Mouse (Mus musculus) CH12F3 (cell line): Measurements from ENCODE around the gene Olfr390.

ENCODE experiments used
- in situ Hi-C: fragments of 300-500 bp; cut with MboI; formaldehyde crosslinking; loops from 2 replicates; pipeline ENCODE4 v1.14.3; 2020; ENCODE audit warnings: low sequenced_read_pairs

The Olfr390 gene

GRCm38 (mm10) chr11:73782664-73783063 is at the start of gene Olfr390:
Gene Olfr390, plus strand, starts transcription at chr11:73782964.
- in situ Hi-C loops: no loop called here

- in situ Hi-C loops: no loop called here
Observed at GRCm38 (mm10) chr11:73759115-73759514, 23.6 kb upstream of the Olfr390 start.

- in situ Hi-C loops: no loop called here
Observed at GRCm38 (mm10) chr11:73780613-73781012, 2.2 kb upstream of the Olfr390 start, which contains the start of gene Olfr389. Gene Olfr389, minus strand, starts transcription at chr11:73780713.

GRCm38 (mm10) chr11:73802952-73803351 is 20.2 kb downstream of the Olfr390 start, which contains the start of gene Olfr391-ps:
Gene Olfr391-ps, minus strand, starts transcription at chr11:73803052.
- in situ Hi-C loops: no loop called here

- in situ Hi-C loops: no loop called here
Observed at GRCm38 (mm10) chr11:73816949-73817348, 34.2 kb downstream of the Olfr390 start, which contains the start of gene Olfr392. Gene Olfr392, minus strand, starts transcription at chr11:73817049.
